Mouse (Mus musculus): Measurements from ENCODE around the gene Agbl1. TPM values are rescaled to one million over a fixed set of nuclear protein-coding genes. Genes with fewer than 3 reads are reported as not detected.

The Agbl1 gene
- polyA plus RNA-seq, 1 experiment: not detected

DNA sequence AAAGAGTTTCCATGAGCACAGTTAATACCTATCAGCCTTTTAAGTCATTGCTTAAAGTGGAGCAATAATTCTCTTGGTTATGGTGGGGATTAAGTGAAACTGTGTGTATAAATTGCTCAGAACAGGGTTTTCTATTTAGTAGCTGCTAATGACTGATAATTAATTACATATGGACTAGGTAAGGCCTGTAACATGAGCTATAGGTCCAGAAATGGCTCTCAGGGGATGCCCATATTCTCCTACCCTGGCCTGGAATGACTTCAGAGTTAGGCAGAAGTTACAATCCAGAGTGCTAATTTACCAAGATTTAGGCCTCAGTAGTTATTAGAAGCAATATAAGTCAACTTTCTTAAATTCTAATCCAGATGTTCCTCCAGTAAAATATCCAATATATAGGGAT, 317.6 kb downstream of the Agbl1 start:
- no peak for TF ChIP-seq POLR2A (IDR thresholded peaks at IDR 0.05; ENCODE audit: low read depth, low read length)
- no peak for TF ChIP-seq CTCF (IDR thresholded peaks at IDR 0.05; ENCODE audit: borderline replicate concordance, insufficient read depth, low read length)
- Histone ChIP-seq H3K27ac (ENCODE audit: insufficient read depth, low read length) (no peak overlapping the region), H3K4me3 (ENCODE audit: insufficient read depth, low read length) (no peak overlapping the region), H3K4me1 (ENCODE audit: control insufficient read depth, insufficient read depth, low read length) (no peaks in the 10 kb centered on the region)

DNA sequence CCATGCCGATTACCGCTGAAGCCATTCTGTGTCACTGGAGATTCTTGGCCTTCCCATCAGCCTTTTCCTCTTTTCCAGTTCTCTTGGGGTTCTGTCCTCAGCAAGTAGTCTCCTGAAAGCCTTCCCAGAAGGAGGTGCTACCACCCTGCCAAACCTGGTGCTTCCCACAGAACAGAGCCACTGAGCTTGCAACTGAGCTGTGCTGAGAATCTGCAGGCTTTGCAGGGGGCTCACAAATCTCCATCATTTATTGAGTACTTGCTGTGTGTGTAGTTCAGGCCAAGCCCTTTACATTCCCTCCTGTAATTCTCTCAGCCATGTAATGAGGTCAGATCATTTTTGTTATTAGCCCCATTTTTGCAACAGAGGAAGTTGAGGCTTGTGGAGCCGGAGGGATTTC, 322.2 kb downstream of the Agbl1 start:
- H3K4me3 ChIP-seq (ENCODE audit: insufficient read depth, low read length): no peak overlapping the region
- TF ChIP-seq CTCF (IDR thresholded peaks at IDR 0.05; ENCODE audit: borderline replicate concordance, insufficient read depth, low read length) (no peak), POLR2A (IDR thresholded peaks at IDR 0.05; ENCODE audit: low read depth, low read length) (no peak)
- no peaks in the 10 kb centered on the region for H3K4me1 ChIP-seq (ENCODE audit: control insufficient read depth, insufficient read depth, low read length)
- no peak overlapping the region for H3K27ac ChIP-seq (ENCODE audit: insufficient read depth, low read length)

DNA sequence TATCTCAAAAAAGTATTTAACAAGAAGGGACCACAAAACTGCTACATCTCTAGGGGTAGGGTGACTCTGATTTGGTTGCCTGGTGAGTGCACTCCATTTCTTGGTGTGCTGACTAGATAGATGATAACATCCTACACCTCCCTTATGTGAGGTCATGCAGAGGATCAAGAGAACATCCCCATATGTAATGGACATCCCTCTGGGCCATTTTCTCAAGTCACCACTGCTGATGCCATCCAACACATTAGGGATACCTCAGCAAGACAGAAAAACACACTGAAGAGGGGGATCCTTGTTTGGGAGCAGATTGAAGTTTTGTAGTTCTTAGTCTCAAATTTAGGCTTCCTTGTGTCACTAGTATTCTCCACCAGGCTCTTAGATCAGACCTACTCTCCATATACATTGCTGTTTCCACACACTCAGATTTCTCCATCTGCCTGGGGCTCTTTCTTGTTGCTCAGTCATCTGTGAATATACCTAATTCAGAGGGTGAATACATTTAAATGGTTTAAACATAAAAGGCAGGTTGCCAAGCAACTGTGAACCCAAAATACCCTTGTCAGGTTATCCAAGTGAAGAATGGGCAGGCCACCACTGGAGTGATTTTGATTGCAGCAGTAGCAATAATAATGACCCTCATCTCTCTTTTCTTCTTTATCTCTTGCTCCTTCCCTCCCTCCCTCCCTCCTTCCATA, 331.0 kb downstream of the Agbl1 start:
- Histone ChIP-seq H3K4me1 (ENCODE audit: control insufficient read depth, insufficient read depth, low read length) (no peaks in the 10 kb centered on the region; the same call in 1 of the 2 replicates), H3K27ac (ENCODE audit: insufficient read depth, low read length) (no peak overlapping the region), H3K4me3 (ENCODE audit: insufficient read depth, low read length) (no peak overlapping the region)
- TF ChIP-seq CTCF (IDR thresholded peaks at IDR 0.05; ENCODE audit: borderline replicate concordance, insufficient read depth, low read length): no peak
- TF ChIP-seq POLR2A (IDR thresholded peaks at IDR 0.05; ENCODE audit: low read depth, low read length): no peak

GRCm38 (mm10) chr7:76562506-76562905, 332.8 kb downstream of the Agbl1 start:
- Histone ChIP-seq H3K4me1 (ENCODE audit: control insufficient read depth, insufficient read depth, low read length) (no peaks in the 10 kb centered on the region; the same call in 1 of the 2 replicates), H3K27ac (ENCODE audit: insufficient read depth, low read length) (no peak overlapping the region), H3K4me3 (ENCODE audit: insufficient read depth, low read length) (no peak overlapping the region)
- no peak for TF ChIP-seq CTCF (IDR thresholded peaks at IDR 0.05; ENCODE audit: borderline replicate concordance, insufficient read depth, low read length)
- no peak for TF ChIP-seq POLR2A (IDR thresholded peaks at IDR 0.05; ENCODE audit: low read depth, low read length)

- H3K4me3 ChIP-seq (ENCODE audit: insufficient read depth, low read length): no peak overlapping the region
- no peak for TF ChIP-seq CTCF (IDR thresholded peaks at IDR 0.05; ENCODE audit: borderline replicate concordance, insufficient read depth, low read length)
- no peak for TF ChIP-seq POLR2A (IDR thresholded peaks at IDR 0.05; ENCODE audit: low read depth, low read length)
- H3K4me1 ChIP-seq (ENCODE audit: control insufficient read depth, insufficient read depth, low read length): no peaks in the 10 kb centered on the region
- no peak overlapping the region for H3K27ac ChIP-seq (ENCODE audit: insufficient read depth, low read length)
Measured at GRCm38 (mm10) chr7:76594566-76595079, 364.9 kb downstream of the Agbl1 start.

DNA sequence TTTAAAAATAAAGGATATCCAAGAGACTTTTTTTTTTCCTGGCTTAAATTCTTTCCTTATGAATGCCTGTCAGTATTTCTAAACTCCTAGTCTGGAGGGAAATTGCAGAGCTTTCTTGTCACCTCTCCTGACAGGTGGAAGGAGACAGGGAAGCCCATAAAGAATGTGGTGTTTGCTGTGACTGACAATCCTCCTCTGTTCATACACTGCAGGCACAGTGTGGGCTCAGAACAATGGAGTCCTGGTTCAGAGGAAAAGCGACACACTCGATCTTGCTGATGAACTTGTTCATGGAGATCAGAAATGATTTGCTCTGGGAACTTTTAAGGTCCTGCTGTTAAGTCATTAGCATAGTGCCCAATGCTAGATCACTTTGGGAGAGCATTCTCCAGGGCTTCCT, 368.1 kb downstream of the Agbl1 start:
- no peaks in the 10 kb centered on the region for H3K4me1 ChIP-seq (ENCODE audit: control insufficient read depth, insufficient read depth, low read length)
- H3K27ac ChIP-seq (ENCODE audit: insufficient read depth, low read length): no peak overlapping the region
- TF ChIP-seq CTCF (IDR thresholded peaks at IDR 0.05; ENCODE audit: borderline replicate concordance, insufficient read depth, low read length) (no peak), POLR2A (IDR thresholded peaks at IDR 0.05; ENCODE audit: low read depth, low read length) (no peak)
- H3K4me3 ChIP-seq (ENCODE audit: insufficient read depth, low read length): no peak overlapping the region

DNA sequence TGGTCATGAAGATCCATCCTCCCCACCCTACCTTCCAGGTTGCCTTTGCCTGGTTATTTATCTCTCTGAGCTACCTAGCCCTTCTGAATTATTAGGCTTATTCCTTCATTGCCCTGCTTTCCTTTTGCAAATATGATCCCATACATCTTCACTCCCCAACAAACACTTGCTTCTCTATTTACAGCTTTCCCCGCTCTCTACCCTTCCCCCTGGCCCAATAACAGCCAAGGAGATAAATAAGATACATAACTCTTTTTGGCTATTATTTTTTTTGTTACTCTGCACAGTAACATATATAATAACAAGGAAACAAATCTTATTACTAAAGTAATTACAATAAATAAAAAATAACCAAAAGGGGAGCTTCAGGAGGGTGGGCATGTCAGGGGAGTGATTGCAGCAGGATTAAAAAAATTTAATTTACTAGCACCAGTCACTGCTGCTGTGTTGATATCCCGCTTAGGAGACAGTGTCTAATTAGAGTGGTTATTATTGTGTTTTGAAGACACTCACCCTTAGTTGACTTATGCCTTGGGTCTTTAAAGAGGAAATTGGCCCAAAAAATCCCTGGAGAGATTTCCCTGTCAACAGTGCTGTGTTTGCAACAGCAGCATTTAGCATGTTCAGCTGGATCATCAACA, 370.5 kb downstream of the Agbl1 start:
- TF ChIP-seq CTCF (IDR thresholded peaks at IDR 0.05; ENCODE audit: borderline replicate concordance, insufficient read depth, low read length) (no peak), POLR2A (IDR thresholded peaks at IDR 0.05; ENCODE audit: low read depth, low read length) (no peak)
- no peak overlapping the region for H3K4me3 ChIP-seq (ENCODE audit: insufficient read depth, low read length)
- no peak overlapping the region for H3K27ac ChIP-seq (ENCODE audit: insufficient read depth, low read length)
- H3K4me1 ChIP-seq (ENCODE audit: control insufficient read depth, insufficient read depth, low read length): no peaks in the 10 kb centered on the region

DNA sequence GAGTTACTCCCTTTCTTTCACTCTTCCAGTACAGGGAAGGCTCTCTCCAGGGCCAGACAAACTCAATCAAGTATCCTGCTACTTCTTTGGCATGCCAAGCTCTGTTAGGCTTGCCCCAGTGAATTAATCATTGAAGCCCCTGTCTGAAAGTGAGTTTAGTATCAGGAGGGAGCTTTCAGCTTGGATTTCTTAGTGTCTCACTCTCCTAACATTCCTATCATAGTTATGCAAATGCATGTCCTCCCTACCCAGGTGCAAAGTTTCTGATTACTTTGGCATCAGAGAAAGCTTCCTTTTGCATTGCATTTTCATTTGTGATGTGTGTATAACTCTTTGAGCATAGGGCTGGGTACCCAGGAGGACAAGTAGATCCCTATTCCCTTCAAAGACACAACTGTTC, 399.8 kb downstream of the Agbl1 start:
- H3K27ac ChIP-seq (ENCODE audit: insufficient read depth, low read length): no peak overlapping the region
- no peaks in the 10 kb centered on the region for H3K4me1 ChIP-seq (ENCODE audit: control insufficient read depth, insufficient read depth, low read length)
- TF ChIP-seq POLR2A (IDR thresholded peaks at IDR 0.05; ENCODE audit: low read depth, low read length) (no peak), CTCF (IDR thresholded peaks at IDR 0.05; ENCODE audit: borderline replicate concordance, insufficient read depth, low read length) (no peak)
- no peak overlapping the region for H3K4me3 ChIP-seq (ENCODE audit: insufficient read depth, low read length)

DNA sequence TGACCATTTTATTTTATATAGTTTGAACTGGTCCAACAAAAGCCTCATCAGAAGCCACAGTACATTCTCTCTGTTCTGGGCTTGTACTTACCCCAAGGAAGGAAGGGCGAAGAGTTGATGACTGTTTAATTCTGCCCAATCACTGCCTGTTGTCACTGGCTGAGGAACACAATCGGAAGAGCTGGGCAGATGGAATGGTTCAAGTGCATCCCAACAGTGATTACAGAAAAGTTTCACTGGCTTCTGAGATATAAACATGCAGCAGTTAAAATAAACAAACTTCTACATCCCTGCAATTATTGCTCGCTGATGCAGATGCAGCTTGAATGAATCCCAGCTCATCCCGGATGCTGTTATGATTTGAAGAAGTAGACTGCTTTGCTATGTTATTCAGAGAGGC, 421.3 kb downstream of the Agbl1 start:
- Histone ChIP-seq H3K4me3 (ENCODE audit: insufficient read depth, low read length) (no peak overlapping the region), H3K27ac (ENCODE audit: insufficient read depth, low read length) (no peak overlapping the region), H3K4me1 (ENCODE audit: control insufficient read depth, insufficient read depth, low read length) (no peaks in the 10 kb centered on the region)
- TF ChIP-seq POLR2A (IDR thresholded peaks at IDR 0.05; ENCODE audit: low read depth, low read length) (no peak), CTCF (IDR thresholded peaks at IDR 0.05; ENCODE audit: borderline replicate concordance, insufficient read depth, low read length) (no peak)

GRCm38 (mm10) chr7:76661072-76661471, 431.4 kb downstream of the Agbl1 start:
- Histone ChIP-seq H3K4me1 (ENCODE audit: control insufficient read depth, insufficient read depth, low read length) (no peaks in the 10 kb centered on the region), H3K27ac (ENCODE audit: insufficient read depth, low read length) (no peak overlapping the region), H3K4me3 (ENCODE audit: insufficient read depth, low read length) (no peak overlapping the region)
- no peak for TF ChIP-seq CTCF (IDR thresholded peaks at IDR 0.05; ENCODE audit: borderline replicate concordance, insufficient read depth, low read length)
- no peak for TF ChIP-seq POLR2A (IDR thresholded peaks at IDR 0.05; ENCODE audit: low read depth, low read length)

Measured in embryonic fibroblast, embryonic 13.5 days (primary cell).